Mouse (Mus musculus) heart, postnatal 36 days (tissue): ENCODE measurements around the gene Ednrb. TPM values are rescaled to one million over a fixed set of nuclear protein-coding genes. Genes with fewer than 3 reads are reported as not detected.
A peak's percentile ranks its signal among the peaks of the same experiment; 100 is the strongest.

Source experiments
- DNase-seq, 2 experiments: peaks; one replicate each; pipeline ENCODE4 v3.0.0; 2021 to 2022
- intact Hi-C: fragments of 180-260 bp; cut with DNase I; formaldehyde crosslinking; loops from one replicate; pipeline ENCODE4 v1.15.1; 2025
- total RNA-seq, 2 experiments: library from RNA; stranded (reverse); gene quantifications; 2 replicates each; pipeline ENCODE4 v1.2.3; 2021

The Ednrb gene
- total RNA-seq, 2 experiments from 2014 or later, result 14.4 to 20.5 TPM

DNA sequence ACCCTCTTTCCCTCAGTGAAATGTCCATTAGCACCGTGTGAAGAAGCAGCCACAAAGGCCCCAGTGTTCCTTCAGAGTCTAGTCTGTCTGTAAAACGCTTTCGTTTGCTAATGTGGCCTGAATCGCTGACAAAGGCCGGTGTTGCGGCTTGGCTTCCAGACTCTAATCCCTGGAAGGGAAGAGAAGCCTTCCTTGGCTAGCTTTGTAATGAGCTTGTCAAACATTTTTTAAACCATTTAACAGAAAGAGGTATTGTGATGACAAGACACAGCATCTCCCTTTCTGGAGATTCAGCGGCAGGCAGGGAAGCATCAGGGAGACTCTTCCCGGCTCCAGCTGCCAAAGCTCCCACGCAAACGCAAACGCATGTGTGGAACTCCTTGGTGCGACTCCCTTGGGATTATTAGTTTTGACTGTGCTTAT, 66.2 kb downstream of the Ednrb start:
- peak in 1 of 2 experiments; percentile 17 for DNase-seq
- intact Hi-C loops, result loop anchor here (5.0 kb wide), 1 partner anchor 249 kb away; no protein-coding TSS in a partner anchor

DNA sequence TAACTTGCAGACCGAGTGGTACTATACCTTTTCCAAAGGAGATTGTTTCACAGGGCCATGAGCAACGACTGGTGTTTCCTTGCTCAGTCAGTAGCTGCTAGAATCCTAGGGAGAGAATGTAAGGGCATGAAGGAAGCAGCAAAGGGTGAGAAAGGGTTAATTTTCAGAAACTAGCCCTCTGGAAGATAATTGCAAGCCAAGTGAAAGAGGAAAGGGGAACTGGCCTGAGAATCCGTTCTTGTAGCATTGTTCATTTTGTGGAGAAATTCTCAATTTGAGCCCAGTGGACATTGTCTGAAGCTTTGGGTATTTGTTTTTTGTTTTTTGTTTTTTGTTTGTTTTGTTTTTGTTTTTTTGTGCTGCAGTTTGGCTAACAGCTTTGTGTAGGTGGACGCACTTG, 66.8 kb downstream of the Ednrb start:
- intact Hi-C loops, result loop anchor here (5.0 kb wide), 1 partner anchor 250 kb away; no protein-coding TSS in a partner anchor
- no peak for DNase-seq

DNA sequence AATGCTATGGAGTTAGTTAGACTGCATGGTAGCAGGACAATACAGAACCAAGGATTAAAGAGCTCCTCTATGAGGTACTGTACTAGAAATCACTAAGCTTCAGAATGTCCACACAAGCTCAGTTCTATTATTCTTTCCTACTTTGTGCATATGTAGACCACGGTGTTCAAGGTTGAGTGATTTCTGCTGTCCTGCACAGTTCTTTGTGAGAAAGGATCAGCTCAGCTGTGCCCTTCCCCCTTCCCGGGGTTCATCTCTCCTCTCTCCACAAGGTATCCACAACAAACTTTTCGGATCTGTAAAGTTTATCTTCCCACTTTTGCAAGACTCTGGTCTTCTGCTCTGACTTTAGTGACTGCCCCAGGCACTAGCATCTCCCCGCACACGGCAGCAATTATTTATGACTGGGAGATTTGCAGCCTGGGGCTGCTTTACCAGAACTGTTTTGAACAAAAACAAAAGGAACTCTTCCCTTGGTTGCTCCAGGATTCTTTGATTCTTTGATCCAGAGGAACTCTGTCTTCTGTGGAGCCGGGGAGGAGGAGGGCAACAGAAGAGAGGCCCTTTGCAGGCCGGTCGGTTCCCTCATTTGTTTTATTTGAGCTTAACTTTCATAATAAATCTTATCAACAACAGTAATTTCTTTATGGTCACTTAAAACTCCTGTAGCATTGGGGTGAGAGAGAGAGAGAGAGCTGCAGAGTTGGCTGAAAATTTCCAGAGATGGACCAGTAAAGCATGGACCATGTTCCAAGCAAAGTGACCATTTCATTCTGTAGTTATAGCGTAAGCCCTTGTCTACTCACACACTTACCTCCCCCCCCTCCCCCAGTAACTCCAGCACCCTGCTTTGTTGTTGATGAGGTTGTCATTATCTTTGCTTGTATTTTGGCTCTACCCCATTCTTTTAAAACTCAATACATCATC, 74.6 kb downstream of the Ednrb start:
- no peak for DNase-seq
- intact Hi-C loops, result no loop called here

DNA sequence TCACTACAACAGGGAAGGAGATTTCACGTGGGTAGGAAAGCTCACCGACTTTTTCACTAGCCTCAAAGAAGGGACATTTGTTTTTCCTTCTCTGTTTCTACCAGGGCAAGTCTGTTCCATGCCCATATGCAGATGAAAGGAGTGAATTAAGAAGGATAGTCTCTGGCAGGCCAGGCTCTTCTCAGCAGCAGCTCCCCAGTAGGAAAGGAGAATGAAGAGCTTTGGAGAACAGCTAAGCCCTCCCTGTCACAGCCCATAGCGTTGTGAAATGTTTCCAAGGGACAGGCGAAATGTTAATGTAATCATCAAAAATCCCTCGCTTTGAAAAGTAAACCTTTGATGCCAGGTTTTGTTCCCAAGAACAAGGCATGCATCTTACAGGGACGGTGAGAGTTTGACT, 76.7 kb downstream of the Ednrb start:
- intact Hi-C loops, result no loop called here
- no peak for DNase-seq

Other genes starting within 250 kb of the Ednrb start
- gene Slain1, start 194.2 kb downstream of the Ednrb start, total RNA-seq, result under 1 TPM; 0.22 TPM